25 mouse cellular contexts compared by ENCODE assay signal in the genomic region with DNA sequence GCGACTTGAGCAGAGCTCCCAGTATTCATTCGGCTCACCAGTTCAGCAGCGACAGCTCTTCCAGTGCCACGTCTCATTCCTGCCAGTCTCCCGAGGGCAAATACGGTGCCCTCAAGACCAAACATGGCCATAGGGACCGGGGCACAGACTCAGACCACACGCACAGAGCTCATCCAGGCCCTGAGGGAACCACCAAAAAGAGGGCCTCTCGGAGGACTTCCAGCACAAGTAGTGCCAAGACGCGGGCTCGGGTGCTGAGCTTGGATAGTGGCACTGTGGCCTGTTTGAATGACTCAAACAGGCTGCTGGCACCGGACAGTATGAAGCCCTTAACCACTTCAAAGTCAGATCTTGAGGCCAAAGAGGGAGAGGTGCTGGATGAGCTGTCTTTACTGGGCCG.
"Had no signal": no experiment of that assay in that cellular context is flagged by ENCODE, and none has a peak within 500 bp of the region (broad histone marks: within the 10 kb centered on the region; RNA-seq: fewer than 3 reads in every experiment).

No protein-coding gene starts in this region.

- ATAC-seq: hindbrain, postnatal 0 days; intestine, embryonic 16.5 days; liver, embryonic 12.5 days had no signal

- H3K4me2 ChIP-seq: heart, embryonic 12.5 days; hindbrain, embryonic 13.5 days; hindbrain, embryonic 15.5 days; kidney, embryonic 15.5 days; limb, embryonic 13.5 days; limb, embryonic 15.5 days; liver, embryonic 12.5 days had no signal

- H3K9ac ChIP-seq: heart, embryonic 12.5 days; hindbrain, embryonic 13.5 days; hindbrain, embryonic 15.5 days; kidney, embryonic 15.5 days; limb, embryonic 13.5 days; limb, embryonic 15.5 days; liver, embryonic 12.5 days; liver, embryonic 14.5 days had no signal

- H3K27me3 ChIP-seq: heart, embryonic 12.5 days; hindbrain, embryonic 13.5 days; hindbrain, embryonic 15.5 days; kidney, embryonic 15.5 days; limb, embryonic 13.5 days; limb, embryonic 15.5 days; liver, embryonic 12.5 days had no signal

- H3K9me3 ChIP-seq: heart, embryonic 10.5 days; heart, embryonic 12.5 days; hindbrain, embryonic 13.5 days; hindbrain, embryonic 15.5 days; kidney, embryonic 15.5 days; limb, embryonic 13.5 days; limb, embryonic 15.5 days; liver, embryonic 12.5 days had no signal

- H3K27ac ChIP-seq: gastrocnemius, adult 2 months; heart, embryonic 10.5 days; hindbrain, embryonic 13.5 days; hindbrain, embryonic 15.5 days; hindbrain, postnatal 0 days; kidney, embryonic 15.5 days; kidney, postnatal 0 days; limb, embryonic 13.5 days; limb, embryonic 15.5 days; liver, embryonic 12.5 days; liver, embryonic 14.5 days had no signal

- H3K4me3 ChIP-seq: gastrocnemius, adult 2 months; heart, embryonic 10.5 days; heart, embryonic 12.5 days; hindbrain, embryonic 13.5 days; hindbrain, embryonic 15.5 days; kidney, embryonic 15.5 days; limb, embryonic 13.5 days; limb, embryonic 15.5 days; liver, embryonic 12.5 days had no signal

- DNase-seq: gastrocnemius, adult 2 months; gastrocnemius, postnatal 10 days; gastrocnemius, postnatal 25 days; heart, adult 18-20 months; heart, postnatal 10 days; kidney, adult 11 months; kidney, adult 2 months; kidney, adult 9 months; kidney, postnatal 14 days; kidney, postnatal 36 days; layer of hippocampus, adult 9-11 months; layer of hippocampus, postnatal 36 days; left cerebral cortex, postnatal 4 days had no signal

- H3K4me1 ChIP-seq: hindbrain, embryonic 13.5 days; hindbrain, embryonic 15.5 days; kidney, embryonic 15.5 days; limb, embryonic 13.5 days; limb, embryonic 15.5 days; liver, embryonic 12.5 days had no signal
